In genomic region chr7:98875390-98875990, GRCm38 (mm10) we compare ENCODE assay signal across 9 mouse cellular contexts. TPM values are rescaled to one million over a fixed set of nuclear protein-coding genes. Genes with fewer than 3 reads are reported as not detected.
A peak's percentile ranks its signal among the peaks of the same experiment; 100 is the strongest.
DNase-seq lines count a peak whose midpoint lies in the region; ATAC-seq lines count a peak whose summit lies in the region.
"Had no signal": no experiment of that assay in that cellular context is flagged by ENCODE, and none has a peak within 500 bp of the region (broad histone marks: within the 10 kb centered on the region; RNA-seq: fewer than 3 reads in every experiment).

No protein-coding gene starts in this region.

- no peak overlapping the region for H3K9ac ChIP-seq in heart, embryonic 15.5 days
- no peak overlapping the region for H3K9ac ChIP-seq in forebrain, embryonic 15.5 days (replicated peaks)
- H3K9ac ChIP-seq in midbrain, embryonic 16.5 days (ENCODE audit: low read depth, low read length) = no peak overlapping the region
- H3K9ac ChIP-seq: lung, embryonic 14.5 days had no signal

- ATAC-seq in heart, embryonic 15.5 days (replicated peaks; ENCODE audit: insufficient number of reproducible peaks, insufficient read depth, low FRiP score, low read depth) = no peak
- peak; percentile 83 for ATAC-seq in forebrain, embryonic 15.5 days (replicated peaks)
- peak; percentile 37; the same call in 1 of the 2 replicates for ATAC-seq in midbrain, embryonic 16.5 days

- peak overlapping the region; percentile 15; the same call in 1 of the 2 replicates for H3K4me2 ChIP-seq in heart, embryonic 15.5 days
- peak overlapping the region; percentile 34 for H3K4me2 ChIP-seq in forebrain, embryonic 15.5 days (replicated peaks)
- H3K4me2 ChIP-seq in midbrain, embryonic 16.5 days (ENCODE audit: low read length) = peak overlapping the region; percentile 8; the same call in 1 of the 2 replicates
- H3K4me2 ChIP-seq: lung, embryonic 14.5 days had no signal

- no peak for DNase-seq in heart, adult 18-20 months
- peak; percentile 43 for DNase-seq in retina, postnatal 7 days (ENCODE audit: low read depth, low spot score)
- no peak for DNase-seq in retina, postnatal 1 day
- no peak for DNase-seq in yolk sac, embryonic 10.5 days (ENCODE audit: low spot score)
- DNase-seq: lung, embryonic 14.5 days; thymus, postnatal 25 days had no signal

- H3K4me3 ChIP-seq in heart, embryonic 15.5 days = no peak overlapping the region
- H3K4me3 ChIP-seq in forebrain, embryonic 15.5 days = no peak overlapping the region
- no peak overlapping the region for H3K4me3 ChIP-seq in midbrain, embryonic 16.5 days (ENCODE audit: low read depth, low read length)

- H3K9me3 ChIP-seq in heart, embryonic 15.5 days (replicated peaks) = no peaks in the 10 kb centered on the region
- no peaks in the 10 kb centered on the region for H3K9me3 ChIP-seq in forebrain, embryonic 15.5 days
- no peaks in the 10 kb centered on the region for H3K9me3 ChIP-seq in midbrain, embryonic 16.5 days (replicated peaks; ENCODE audit: control insufficient read depth, low read length, poor library complexity, severe bottlenecking)

- WGBS in heart, embryonic 15.5 days = 34% methylated on average over 13 of the region's 13 CpGs
- 25% methylated on average over 13 of the region's 13 CpGs for WGBS in forebrain, embryonic 15.5 days
- WGBS in midbrain, embryonic 16.5 days = 18% methylated on average over 13 of the region's 13 CpGs

- H3K27me3 ChIP-seq in heart, embryonic 15.5 days = no peaks in the 10 kb centered on the region
- H3K27me3 ChIP-seq in forebrain, embryonic 15.5 days = no peaks in the 10 kb centered on the region
- H3K27me3 ChIP-seq in midbrain, embryonic 16.5 days (ENCODE audit: control insufficient read depth, insufficient read depth, low read depth, low read length) = no peaks in the 10 kb centered on the region

- no peaks in the 10 kb centered on the region for H3K36me3 ChIP-seq in heart, embryonic 15.5 days
- H3K36me3 ChIP-seq in forebrain, embryonic 15.5 days = no peaks in the 10 kb centered on the region
- H3K36me3 ChIP-seq in midbrain, embryonic 16.5 days (ENCODE audit: control insufficient read depth, insufficient read depth, low read length) = no peaks in the 10 kb centered on the region

- H3K27ac ChIP-seq in heart, embryonic 15.5 days = peak overlapping the region; percentile 31; the same call in 1 of the 2 replicates
- no peak overlapping the region for H3K27ac ChIP-seq in forebrain, embryonic 15.5 days (replicated peaks)
- H3K27ac ChIP-seq in midbrain, embryonic 16.5 days (ENCODE audit: low read length) = no peak overlapping the region

- peaks cover 35% of the 10 kb centered on the region for H3K4me1 ChIP-seq in heart, embryonic 15.5 days (replicated peaks)
- peaks cover 24% of the 10 kb centered on the region for H3K4me1 ChIP-seq in forebrain, embryonic 15.5 days
- peaks cover 13% of the 10 kb centered on the region for H3K4me1 ChIP-seq in midbrain, embryonic 16.5 days (ENCODE audit: control insufficient read depth, insufficient read depth, low read length)

RNA-seq across cellular contexts. Expression of gene Wnt11, which starts 40.6 kb away (rescaled TPM):
- 7.0 and 12.5 TPM in 2 replicates for polyA plus RNA-seq in heart, embryonic 15.5 days (2015; fragmentation: Nextera tagmentation; extraction: Ambion mirVana)
- 1 to 10 TPM; 5.2 to 5.8 TPM for total RNA-seq in heart, adult 18-20 months (2021)
- 0.43 and 0.53 TPM in 2 replicates for polyA plus RNA-seq in forebrain, embryonic 15.5 days (2015; fragmentation: Nextera tagmentation; extraction: Ambion mirVana)
- polyA plus RNA-seq in midbrain, embryonic 16.5 days (2015; fragmentation: Nextera tagmentation; extraction: Ambion mirVana) = 1.0 and 1.2 TPM in 2 replicates
